Mouse (Mus musculus): ENCODE measurements at regions not wholly inside any gene's neighbourhood (a gene's known extent, or its start where the extent isn't known, plus 50 kb on each side); places are given as distances from the start of the nearest gene placed in this dataset.

GRCm38 (mm10) chr9:115739984-115740383, 169.3 kb upstream of the Gadl1 start:
- TF ChIP-seq CTCF (IDR thresholded peaks at IDR 0.05), result no peak
- no peak for TF ChIP-seq EP300 (IDR thresholded peaks at IDR 0.05)

All from lung, postnatal 0 days (tissue).